Mouse (Mus musculus) embryonic fibroblast, embryonic 13.5 days (primary cell): Measurements from ENCODE around the gene Atad3a.

Experiments used
- CTCF ChIP-seq: IDR thresholded peaks from 2 replicates; pipeline ENCODE4 v1.5.1; 2011; ENCODE audit warnings: mild to moderate bottlenecking, control low read depth, low read length, moderate library complexity, borderline replicate concordance; ENCODE audit not compliant: insufficient read depth
- POLR2A ChIP-seq: IDR thresholded peaks from 2 replicates; pipeline ENCODE4 v1.6.1; 2011; ENCODE audit warnings: low read depth, mild to moderate bottlenecking, control low read depth, low read length, moderate library complexity

- TF ChIP-seq CTCF (no peak), POLR2A (no peak)
These were observed 32.9 kb downstream of the Atad3a start for GRCm38 (mm10) chr4:155727993-155728392.
